Comparison of ENCODE assay signal across 20 mouse cellular contexts in genomic region chr6:56904982-56905381, GRCm38 (mm10). TPM values are rescaled to one million over a fixed set of nuclear protein-coding genes. Genes with fewer than 3 reads are reported as not detected.
DNase-seq lines count a peak whose midpoint lies in the region; ATAC-seq and TF ChIP-seq lines count a peak whose summit lies in the region.
"Had no signal": no experiment of that assay in that cellular context is flagged by ENCODE, and none has a peak within 500 bp of the region (broad histone marks: within the 10 kb centered on the region; RNA-seq: fewer than 3 reads in every experiment).

No protein-coding gene starts in this region.

- no peak for ATAC-seq in heart, embryonic 11.5 days (replicated peaks; ENCODE audit: insufficient number of reproducible peaks, low FRiP score, low TSS enrichment)
- ATAC-seq in stomach, postnatal 0 days (ENCODE audit: low FRiP score, low TSS enrichment) = no peak
- ATAC-seq: activated CD4-positive, CD25-positive, alpha-beta regulatory T cell, adult 4 months; intestine, embryonic 15.5 days; Patski had no signal

- TF ChIP-seq POLR2A in kidney, adult 2 months (IDR thresholded peaks at IDR 0.05; ENCODE audit: low read depth, low read length) = no peak

- no peaks in the 10 kb centered on the region for H3K27me3 ChIP-seq in heart, embryonic 11.5 days (ENCODE audit: control insufficient read depth, insufficient read depth, low read length)
- no peaks in the 10 kb centered on the region for H3K27me3 ChIP-seq in kidney, adult 2 months (replicated peaks; ENCODE audit: control insufficient read depth, insufficient read depth, low read length)
- H3K27me3 ChIP-seq in stomach, postnatal 0 days (ENCODE audit: control insufficient read depth, insufficient read depth, low read length) = no peaks in the 10 kb centered on the region
- H3K27me3 ChIP-seq: hindbrain, embryonic 12.5 days; intestine, embryonic 15.5 days; limb, embryonic 12.5 days; neural tube, embryonic 13.5 days; Patski had no signal

- no peak for DNase-seq in heart, postnatal 36 days
- no peak for DNase-seq in kidney, adult 2 months
- DNase-seq in kidney, postnatal 36 days = no peak
- peak; percentile 32 to 40 for DNase-seq in spleen, postnatal 10 days (ENCODE audit: low spot score in 2 of 2)
- DNase-seq in spleen, postnatal 4 days (ENCODE audit: low spot score in 2 of 2) = no peak
- no peak for DNase-seq in stomach, postnatal 0 days (ENCODE audit: low spot score)
- DNase-seq in Muller cell, postnatal 12 days (ENCODE audit: inconsistent ontology term) = no peak
- DNase-seq: adrenal gland, postnatal 25 days; B cell, adult 2 months; cerebellum, adult 18-20 months; right cerebral cortex, postnatal 14 days; thymus, postnatal 36 days had no signal

- H3K4me3 ChIP-seq in heart, embryonic 11.5 days (ENCODE audit: low read depth, low read length) = no peak overlapping the region
- no peak overlapping the region for H3K4me3 ChIP-seq in kidney, adult 2 months (ENCODE audit: insufficient read depth, low read depth, low read length)
- H3K4me3 ChIP-seq in stomach, postnatal 0 days (ENCODE audit: low read depth, low read length) = no peak overlapping the region
- H3K4me3 ChIP-seq: hindbrain, embryonic 12.5 days; intestine, embryonic 15.5 days; limb, embryonic 12.5 days; neural tube, embryonic 13.5 days had no signal

- H3K9me3 ChIP-seq in heart, embryonic 11.5 days (replicated peaks; ENCODE audit: control insufficient read depth, low read length) = no peaks in the 10 kb centered on the region
- no peaks in the 10 kb centered on the region for H3K9me3 ChIP-seq in stomach, postnatal 0 days (ENCODE audit: control insufficient read depth, low read length)
- H3K9me3 ChIP-seq: hindbrain, embryonic 12.5 days; intestine, embryonic 15.5 days; limb, embryonic 12.5 days; neural tube, embryonic 13.5 days had no signal

- WGBS in heart, embryonic 11.5 days (ENCODE audit: insufficient replicate concordance) = 90% methylated on average over 2 of the region's 2 CpGs
- WGBS in kidney, adult 2 months = 87% methylated on average over 2 of the region's 2 CpGs
- WGBS in stomach, postnatal 0 days = 56% methylated on average over 2 of the region's 2 CpGs

- intact Hi-C loops in heart, postnatal 36 days (cut with DNase I) = loop anchor here (5.0 kb wide), 1 partner anchor 43 kb away; no protein-coding TSS in a partner anchor

- no peak overlapping the region for H3K4me2 ChIP-seq in heart, embryonic 11.5 days
- no peak overlapping the region for H3K4me2 ChIP-seq in stomach, postnatal 0 days (replicated peaks; ENCODE audit: low read depth)
- H3K4me2 ChIP-seq: hindbrain, embryonic 12.5 days; intestine, embryonic 15.5 days; limb, embryonic 12.5 days; neural tube, embryonic 13.5 days had no signal

- peak overlapping the region; percentile 43; the same call in 1 of the 2 replicates for H3K9ac ChIP-seq in heart, embryonic 11.5 days (ENCODE audit: low read depth, low read length)
- H3K9ac ChIP-seq in stomach, postnatal 0 days (ENCODE audit: low read length) = no peak overlapping the region
- H3K9ac ChIP-seq: hindbrain, embryonic 12.5 days; intestine, embryonic 15.5 days; limb, embryonic 12.5 days; neural tube, embryonic 13.5 days had no signal

- peaks cover 23% of the 10 kb centered on the region for H3K4me1 ChIP-seq in heart, embryonic 11.5 days (ENCODE audit: control insufficient read depth, insufficient read depth, low read length)
- peaks cover 8% of the 10 kb centered on the region; the same call in 1 of the 2 replicates for H3K4me1 ChIP-seq in kidney, adult 2 months (ENCODE audit: control insufficient read depth, insufficient read depth, low read length)
- H3K4me1 ChIP-seq in stomach, postnatal 0 days (replicated peaks; ENCODE audit: control insufficient read depth, insufficient read depth) = no peaks in the 10 kb centered on the region; the same call in 1 of the 2 replicates

- H3K27ac ChIP-seq in heart, embryonic 11.5 days (ENCODE audit: low read depth, low read length) = no peak overlapping the region
- H3K27ac ChIP-seq in kidney, adult 2 months (ENCODE audit: insufficient read depth, low read depth, low read length) = peak overlapping the region; percentile 8; the same call in 1 of the 2 replicates
- peak overlapping the region; percentile 46 for H3K27ac ChIP-seq in stomach, postnatal 0 days (replicated peaks)
- H3K27ac ChIP-seq: intestine, embryonic 15.5 days; kidney, postnatal 0 days; limb, embryonic 12.5 days had no signal

- TF ChIP-seq CTCF in kidney, adult 2 months (conservative IDR thresholded peaks at IDR 0.05; ENCODE audit: insufficient read depth, insufficient read length, low read depth, low read length) = no peak
- no peak for TF ChIP-seq CTCF in stomach, postnatal 0 days (IDR thresholded peaks at IDR 0.05; ENCODE audit: low read depth)

- TF ChIP-seq EP300 in stomach, postnatal 0 days (optimal IDR thresholded peaks at IDR 0.05) = no peak

- no peaks in the 10 kb centered on the region for H3K36me3 ChIP-seq in heart, embryonic 11.5 days (ENCODE audit: control insufficient read depth, insufficient read depth, low read length)
- H3K36me3 ChIP-seq in kidney, adult 2 months (ENCODE audit: control insufficient read depth, insufficient read depth, low read length) = no peaks in the 10 kb centered on the region
- H3K36me3 ChIP-seq in stomach, postnatal 0 days (ENCODE audit: control insufficient read depth, insufficient read depth, low read length) = no peaks in the 10 kb centered on the region
- H3K36me3 ChIP-seq: hindbrain, embryonic 12.5 days; intestine, embryonic 15.5 days; neural tube, embryonic 13.5 days had no signal

RNA-seq across cellular contexts. Expression of gene Nt5c3, which starts 18.8 kb away (rescaled TPM):
- 79.1 and 82.5 TPM in 2 replicates for polyA plus RNA-seq in heart, embryonic 11.5 days (2014; fragmentation: Nextera tagmentation; extraction: Ambion mirVana)
- 10 to 100 TPM; 74.2 to 94.4 TPM for total RNA-seq in heart, postnatal 36 days (2021)
- polyA plus RNA-seq in kidney, adult 2 months (2012; rRNA removed) = 13.3 and 15.1 TPM in 2 replicates
- polyA plus RNA-seq in stomach, postnatal 0 days (2015; fragmentation: Nextera tagmentation; extraction: Ambion mirVana) = 123 and 124 TPM in 2 replicates

RNA-seq across cellular contexts. Expression of gene Vmn1r4, which starts 18.8 kb away (rescaled TPM):
- polyA plus RNA-seq in heart, embryonic 11.5 days (2014; fragmentation: Nextera tagmentation; extraction: Ambion mirVana) = 0.20 and 0.21 TPM in 2 replicates
- not detected for total RNA-seq in heart, postnatal 36 days (2021)
- 0.14 and 0.15 TPM in 2 replicates for polyA plus RNA-seq in kidney, adult 2 months (2012; rRNA removed)
- 0.12 and 0.29 TPM in 2 replicates for polyA plus RNA-seq in stomach, postnatal 0 days (2015; fragmentation: Nextera tagmentation; extraction: Ambion mirVana)
- polyA plus RNA-seq: activated CD4-positive, CD25-positive, alpha-beta regulatory T cell, adult 4 months had no signal

Comparison
In these comparisons a context has a peak if more than half of its experiments do, and no peak if none do; other contexts are left out.
1. DNase-seq: peak in spleen, postnatal 10 days (2 of 2); none in heart, postnatal 36 days (0 of 2), kidney, adult 2 months (single experiment), kidney, postnatal 36 days (0 of 2), spleen, postnatal 4 days (0 of 2), stomach, postnatal 0 days (single experiment) and Muller cell, postnatal 12 days (single experiment).